Mouse (Mus musculus): ENCODE data around the gene Nrp2.

- TF ChIP-seq CTCF (IDR thresholded peaks at IDR 0.05; ENCODE audit: low read depth, low read length) (no peak), POLR2A (IDR thresholded peaks at IDR 0.05; ENCODE audit: borderline replicate concordance, low read depth, low read length) (no peak)
Observed at GRCm38 (mm10) chr1:62736455-62737012, 33.4 kb downstream of the Nrp2 start.

Data from bone marrow macrophage, adult 2 months (primary cell).